Mouse (Mus musculus): Measurements from ENCODE around the gene Zbtb20. TPM values are rescaled to one million over a fixed set of nuclear protein-coding genes. Genes with fewer than 3 reads are reported as not detected.

Gene Zbtb20
- total RNA-seq, 2 experiments from 2014 or later, result 167 to 189 TPM

GRCm38 (mm10) chr16:43511531-43511930 is 635.9 kb downstream of the Zbtb20 start:
- DNase-seq (ENCODE audit: low spot score), result no peak
- intact Hi-C loops (cut with DNase I), result no loop called here

GRCm38 (mm10) chr16:43513933-43514332 is 638.3 kb downstream of the Zbtb20 start:
- no peak for DNase-seq (ENCODE audit: low spot score)
- intact Hi-C loops (cut with DNase I), result no loop called here

GRCm38 (mm10) chr16:43515538-43515937 is 639.9 kb downstream of the Zbtb20 start:
- DNase-seq (ENCODE audit: low spot score), result no peak
- intact Hi-C loops (cut with DNase I), result no loop called here

GRCm38 (mm10) chr16:43520274-43520673 is 644.6 kb downstream of the Zbtb20 start:
- no peak for DNase-seq (ENCODE audit: low spot score)
- intact Hi-C loops (cut with DNase I), result no loop called here

- intact Hi-C loops (cut with DNase I), result no loop called here
- no peak for DNase-seq (ENCODE audit: low spot score)
Measured at GRCm38 (mm10) chr16:43522482-43522881, 646.8 kb downstream of the Zbtb20 start.

- no peak for DNase-seq (ENCODE audit: low spot score)
- intact Hi-C loops (cut with DNase I), result no loop called here
Measured at GRCm38 (mm10) chr16:43524179-43524578, 648.5 kb downstream of the Zbtb20 start.

- intact Hi-C loops (cut with DNase I), result no loop called here
- no peak for DNase-seq (ENCODE audit: low spot score)
Measured at GRCm38 (mm10) chr16:43525624-43526023, 649.9 kb downstream of the Zbtb20 start.

GRCm38 (mm10) chr16:43528300-43528699 is 652.6 kb downstream of the Zbtb20 start:
- DNase-seq (ENCODE audit: low spot score), result no peak
- intact Hi-C loops (cut with DNase I), result no loop called here

- intact Hi-C loops (cut with DNase I), result loop anchor here (10.0 kb wide), 1 partner anchor 137 kb away; no protein-coding TSS in a partner anchor
- no peak for DNase-seq (ENCODE audit: low spot score)
Measured at GRCm38 (mm10) chr16:43531328-43531727, 655.6 kb downstream of the Zbtb20 start.

GRCm38 (mm10) chr16:43534103-43534502 is 658.4 kb downstream of the Zbtb20 start:
- no peak for DNase-seq (ENCODE audit: low spot score)
- intact Hi-C loops (cut with DNase I), result loop anchor here (10.0 kb wide), 1 partner anchor 139 kb away; no protein-coding TSS in a partner anchor

- DNase-seq (ENCODE audit: low spot score), result no peak
- intact Hi-C loops (cut with DNase I), result loop anchor here (5.0 to 10.0 kb wide), 3 partner anchors 34 to 141 kb away; no protein-coding TSS in a partner anchor
Measured at GRCm38 (mm10) chr16:43535912-43536311, 660.2 kb downstream of the Zbtb20 start.

GRCm38 (mm10) chr16:43537163-43537562 is 661.5 kb downstream of the Zbtb20 start:
- no peak for DNase-seq (ENCODE audit: low spot score)
- intact Hi-C loops (cut with DNase I), result loop anchor here (5.0 to 10.0 kb wide), 3 partner anchors 35 to 142 kb away; no protein-coding TSS in a partner anchor

- no peak for DNase-seq (ENCODE audit: low spot score)
- intact Hi-C loops (cut with DNase I), result loop anchor here (5.0 to 10.0 kb wide), 4 partner anchors 37 to 145 kb away; no protein-coding TSS in a partner anchor
Measured at GRCm38 (mm10) chr16:43539659-43540096, 664.0 kb downstream of the Zbtb20 start.

- intact Hi-C loops (cut with DNase I), result loop anchor here (5.0 kb wide), 1 partner anchor 37 kb away; no protein-coding TSS in a partner anchor
- no peak for DNase-seq (ENCODE audit: low spot score)
Measured at GRCm38 (mm10) chr16:43540108-43540507, 664.4 kb downstream of the Zbtb20 start.

- intact Hi-C loops (cut with DNase I), result loop anchor here (5.0 kb wide), 1 partner anchor 37 kb away; no protein-coding TSS in a partner anchor
- no peak for DNase-seq (ENCODE audit: low spot score)
Measured at GRCm38 (mm10) chr16:43540546-43541167, 665.0 kb downstream of the Zbtb20 start.

GRCm38 (mm10) chr16:43545261-43545660 is 669.6 kb downstream of the Zbtb20 start:
- intact Hi-C loops (cut with DNase I), result no loop called here
- DNase-seq (ENCODE audit: low spot score), result no peak

- no peak for DNase-seq (ENCODE audit: low spot score)
- intact Hi-C loops (cut with DNase I), result no loop called here
Measured at GRCm38 (mm10) chr16:43547323-43548180, 671.9 kb downstream of the Zbtb20 start.

GRCm38 (mm10) chr16:43548774-43549173 is 673.1 kb downstream of the Zbtb20 start:
- no peak for DNase-seq (ENCODE audit: low spot score)
- intact Hi-C loops (cut with DNase I), result no loop called here

GRCm38 (mm10) chr16:43549425-43550089 is 673.9 kb downstream of the Zbtb20 start:
- intact Hi-C loops (cut with DNase I), result no loop called here
- DNase-seq (ENCODE audit: low spot score), result no peak

- intact Hi-C loops (cut with DNase I), result no loop called here
- no peak for DNase-seq (ENCODE audit: low spot score)
Measured at GRCm38 (mm10) chr16:43552443-43552842, 676.8 kb downstream of the Zbtb20 start.
